Mouse (Mus musculus) hindbrain, postnatal 0 days (tissue): Measurements from ENCODE around the gene Hsp90ab1. TPM values are rescaled to one million over a fixed set of nuclear protein-coding genes. Genes with fewer than 3 reads are reported as not detected.

Source experiments
- ATAC-seq: fragments of 200-750 bp; cut with Nextera tagmentation; 2 replicates; pipeline ENCODE4 v1.8.0; 2017; ENCODE audit warnings: mild to moderate bottlenecking, moderate TSS enrichment, moderate library complexity
- DNase-seq: peaks from one replicate; pipeline ENCODE4 v3.0.0-alpha.2; 2015; ENCODE audit warnings: low spot score
- H3K27ac ChIP-seq: fragments of 300-500 bp; sonication (generic); 2 replicates; pipeline ENCODE4 v1.5.1; 2014; ENCODE audit warnings: mild to moderate bottlenecking
- H3K27me3 ChIP-seq: fragments of 300-500 bp; sonication (generic); 2 replicates; pipeline ENCODE4 v1.6.1; 2014; ENCODE audit warnings: low read length, mixed read lengths; ENCODE audit not compliant: insufficient read depth
- H3K36me3 ChIP-seq: fragments of 300-500 bp; sonication (generic); 2 replicates; pipeline ENCODE4 v1.6.1; 2014; ENCODE audit warnings: low read length, mixed read lengths; ENCODE audit not compliant: insufficient read depth
- H3K4me1 ChIP-seq: fragments of 300-500 bp; sonication (generic); 2 replicates; pipeline ENCODE4 v1.6.1; 2014; ENCODE audit warnings: antibody characterized with exemption, low read length, mixed read lengths; ENCODE audit not compliant: insufficient read depth
- H3K4me2 ChIP-seq: fragments of 300-500 bp; sonication (generic); 2 replicates; pipeline ENCODE4 v1.6.1; 2014; ENCODE audit warnings: low read depth, mild to moderate bottlenecking, low read length, moderate library complexity, mixed read lengths
- H3K4me3 ChIP-seq: fragments of 300-500 bp; sonication (generic); 2 replicates; pipeline ENCODE4 v1.5.1; 2014; ENCODE audit warnings: low read length
- H3K9ac ChIP-seq: fragments of 300-500 bp; sonication (generic); replicated peaks from 2 replicates; pipeline ENCODE4 v1.6.1; 2014; ENCODE audit warnings: mild to moderate bottlenecking, low read length, moderate library complexity, mixed read lengths
- H3K9me3 ChIP-seq: fragments of 300-500 bp; sonication (generic); 2 replicates; pipeline ENCODE4 v1.6.1; 2016; ENCODE audit warnings: low read length, mixed read lengths
- CTCF ChIP-seq: IDR thresholded peaks from 2 replicates; pipeline ENCODE4 v1.5.1; 2016; ENCODE audit warnings: antibody characterized with exemption, control low read depth, low read depth
- WGBS: fragments of 180-500 bp; shearing (Covaris S2); extraction: QIAGEN DNeasy Blood & Tissue Kit; methylation state at CpG from one replicate; pipeline ENCODE4 v1.1.7; 2014; 5-methylcytosine and 5-hydroxymethylcytosine counted together
- polyA plus RNA-seq: library from polyadenylated mRNA; unstranded; fragments of >200 nt; fragmentation: Nextera tagmentation; extraction: Ambion mirVana; gene quantifications from 2 replicates; pipeline ENCODE4 v1.2.1, GENCODE M21; 2015
- total RNA-seq: library from RNA; depleted of rRNA; stranded (reverse); fragments of >200 nt; gene quantifications from 2 replicates; pipeline ENCODE4 v1.2.3, GENCODE M21; 2014

Hsp90ab1 gene
- total and polyA plus RNA-seq, 2 experiments from 2014 or later = 982 to 1,504 TPM

DNA sequence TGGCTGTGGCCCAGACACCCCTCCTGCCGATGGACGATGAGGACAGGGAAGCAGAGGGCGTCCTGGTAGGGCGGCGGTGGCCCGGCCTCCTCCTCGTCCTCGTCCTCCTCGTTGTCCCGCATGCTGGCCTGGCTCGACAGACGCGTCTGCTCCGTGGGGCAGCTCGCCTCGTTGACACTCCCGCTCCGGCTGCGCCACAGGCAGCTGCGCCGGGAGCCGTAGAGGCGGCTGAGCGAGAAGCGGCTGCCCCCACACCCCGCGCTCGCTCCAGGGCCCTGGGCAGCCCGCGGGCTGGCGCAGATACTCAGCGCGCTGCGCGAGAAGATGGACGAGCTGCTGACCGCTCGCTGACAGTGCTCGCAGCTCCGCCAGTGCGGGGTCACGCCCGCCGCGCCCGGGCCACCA, 28.2 kb downstream of the Hsp90ab1 start:
- Histone ChIP-seq H3K4me3 (0 out of 2 replicates have a peak overlapping the region, but pooled peaks have one; percentile 3), H3K9ac (peak overlapping the region; percentile 13; the same call in 1 of the 2 replicates), H3K4me1 (peaks cover 2% of the 10 kb centered on the region; the same call in 1 of the 2 replicates), H3K4me2 (peak overlapping the region; percentile 39), H3K36me3 (0 out of 2 replicates have a peak, but pooled peaks cover 2% of the 10 kb centered on the region), H3K9me3 (no peaks in the 10 kb centered on the region), H3K27me3 (peaks cover 7% of the 10 kb centered on the region; the same call in 1 of the 2 replicates), H3K27ac (peak overlapping the region; percentile 56)
- no peak for TF ChIP-seq CTCF
- ATAC-seq (no peak), DNase-seq (no peak)
- WGBS = 18% methylated on average over 44 of the region's 46 CpGs

DNA sequence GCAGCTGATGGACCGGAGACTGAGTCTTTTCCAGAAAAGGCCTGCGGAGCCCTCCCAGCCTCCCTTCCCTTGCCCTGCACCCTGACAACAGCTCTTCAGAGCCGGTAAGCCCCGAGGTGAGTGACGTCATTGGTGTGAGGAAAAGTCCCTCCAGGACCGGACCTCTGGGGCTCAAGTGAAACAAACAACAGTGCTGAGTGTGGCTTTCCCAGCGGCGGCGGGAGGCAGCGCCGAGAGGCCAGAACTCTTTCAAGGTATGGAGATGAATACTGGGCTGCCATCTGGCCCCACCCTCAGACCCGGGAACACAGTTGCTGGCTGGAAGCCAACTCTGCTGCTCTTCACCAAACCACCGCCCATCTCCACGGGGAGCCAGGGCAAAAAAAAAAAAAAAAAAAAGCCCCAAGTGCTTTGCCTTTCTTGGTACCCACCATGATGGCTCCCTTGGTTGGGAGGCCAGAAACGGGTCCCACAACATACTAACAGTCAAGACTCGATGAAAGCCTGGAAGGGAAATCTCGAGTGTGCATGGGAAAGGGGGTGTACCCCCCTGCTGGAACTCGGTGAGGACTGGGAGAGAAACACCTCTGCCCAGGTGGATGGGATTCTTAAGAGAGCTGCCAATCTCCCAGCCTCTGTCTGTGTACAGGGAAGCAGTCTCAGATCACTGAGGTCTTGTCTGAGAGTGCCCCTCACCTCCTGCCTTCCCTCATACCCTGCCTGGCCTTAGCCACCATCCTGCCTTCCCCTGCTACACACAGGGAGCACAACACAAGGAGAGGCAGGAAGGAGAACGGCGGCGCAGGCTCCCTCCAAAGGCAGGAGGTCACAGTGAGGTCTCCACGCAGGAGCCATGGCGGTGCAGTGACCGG, 28.8 kb downstream of the Hsp90ab1 start:
- Histone ChIP-seq H3K36me3 (0 out of 2 replicates have a peak, but pooled peaks cover 2% of the 10 kb centered on the region), H3K27me3 (peaks cover 7% of the 10 kb centered on the region; the same call in 1 of the 2 replicates), H3K9ac (0 out of 2 replicates have a peak overlapping the region, but pooled peaks have one; percentile 13), H3K4me1 (peaks cover 2% of the 10 kb centered on the region; the same call in 1 of the 2 replicates), H3K27ac (peak overlapping the region; percentile 56), H3K4me2 (no peak overlapping the region), H3K9me3 (no peaks in the 10 kb centered on the region), H3K4me3 (0 out of 2 replicates have a peak overlapping the region, but pooled peaks have one; percentile 3)
- peak; percentile 52 for DNase-seq
- no peak for ATAC-seq
- no peak for TF ChIP-seq CTCF
- WGBS = 14% methylated on average over 24 of the region's 24 CpGs

DNA sequence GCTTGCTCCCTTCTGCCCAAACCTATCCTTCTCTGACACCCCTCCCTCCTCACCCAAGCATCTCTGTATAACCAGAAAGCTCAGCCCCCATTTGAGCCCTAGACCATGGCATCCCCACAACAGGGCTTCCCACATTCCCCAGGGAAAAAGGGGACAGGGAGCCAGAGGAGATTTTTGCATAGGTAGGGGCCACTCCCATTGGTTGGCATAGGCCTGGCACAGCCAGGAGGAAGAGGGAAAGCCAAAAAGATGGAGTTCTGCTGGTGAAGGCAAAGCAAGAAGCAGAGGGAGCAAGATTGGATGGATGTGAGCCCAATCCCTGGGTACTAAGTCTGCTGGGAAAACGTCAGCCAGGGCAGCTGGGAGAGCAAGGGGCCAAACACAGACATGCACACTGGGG, 30.0 kb downstream of the Hsp90ab1 start:
- Histone ChIP-seq H3K4me2 (no peak overlapping the region), H3K9ac (no peak overlapping the region), H3K9me3 (no peaks in the 10 kb centered on the region), H3K36me3 (0 out of 2 replicates have a peak, but pooled peaks cover 2% of the 10 kb centered on the region), H3K4me1 (peaks cover 2% of the 10 kb centered on the region; the same call in 1 of the 2 replicates), H3K27ac (peak overlapping the region; percentile 20; the same call in 1 of the 2 replicates), H3K4me3 (no peak overlapping the region), H3K27me3 (peaks cover 7% of the 10 kb centered on the region; the same call in 1 of the 2 replicates)
- no peak for TF ChIP-seq CTCF
- WGBS = 35% methylated on average over 1 of the region's 1 CpGs
- DNase-seq = no peak
- no peak for ATAC-seq

DNA sequence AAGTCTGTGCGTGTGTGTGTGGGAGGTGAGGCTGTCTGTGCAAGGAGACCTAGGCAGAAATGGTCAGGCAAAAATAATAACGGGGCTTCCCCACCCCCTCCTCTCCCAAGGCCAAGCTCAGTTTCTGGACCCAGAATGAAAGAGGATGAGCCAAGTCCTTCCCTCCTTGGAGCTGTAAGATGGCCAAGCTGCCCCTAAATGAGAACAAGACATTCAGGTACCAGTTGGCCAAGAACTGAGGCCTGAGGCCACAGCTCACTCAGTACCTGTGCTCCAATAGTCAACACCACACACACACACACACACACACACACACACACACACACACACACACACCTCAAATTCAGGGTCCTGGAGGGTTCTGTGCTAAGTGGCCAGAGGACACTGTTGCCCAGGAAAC, 30.4 kb downstream of the Hsp90ab1 start:
- no peaks in the 10 kb centered on the region for H3K9me3 ChIP-seq
- H3K9ac ChIP-seq = no peak overlapping the region
- no peak overlapping the region for H3K4me2 ChIP-seq
- H3K4me3 ChIP-seq = no peak overlapping the region
- 0 out of 2 replicates have a peak, but pooled peaks cover 2% of the 10 kb centered on the region for H3K36me3 ChIP-seq
- no peak for DNase-seq
- no peak for ATAC-seq
- TF ChIP-seq CTCF = no peak
- H3K4me1 ChIP-seq = peaks cover 2% of the 10 kb centered on the region; the same call in 1 of the 2 replicates
- H3K27me3 ChIP-seq = peaks cover 7% of the 10 kb centered on the region; the same call in 1 of the 2 replicates
- 59% methylated on average over 2 of the region's 2 CpGs for WGBS
- no peak overlapping the region for H3K27ac ChIP-seq

DNA sequence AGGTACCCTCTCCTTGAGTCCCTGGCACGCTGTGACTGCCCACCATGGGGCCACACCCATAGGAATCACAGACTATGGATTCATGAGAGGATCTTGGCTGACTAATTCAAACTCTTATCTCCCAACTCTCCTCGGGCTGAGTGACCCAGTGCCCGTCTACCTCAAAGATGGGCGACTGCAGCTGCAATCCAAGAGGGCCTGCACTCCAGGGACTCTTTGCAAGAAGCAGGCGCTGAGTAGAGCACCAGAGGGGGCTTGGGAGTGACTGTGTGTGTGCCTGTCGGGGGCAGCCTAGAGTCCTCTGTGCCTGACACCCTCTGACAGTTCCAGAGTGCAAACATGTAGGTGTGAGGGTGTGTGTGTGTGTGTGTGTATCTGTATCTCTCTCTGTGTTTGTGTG, 30.9 kb downstream of the Hsp90ab1 start:
- H3K9ac ChIP-seq = no peak overlapping the region
- no peaks in the 10 kb centered on the region for H3K9me3 ChIP-seq
- 0 out of 2 replicates have a peak, but pooled peaks cover 2% of the 10 kb centered on the region for H3K36me3 ChIP-seq
- DNase-seq = no peak
- H3K27ac ChIP-seq = no peak overlapping the region; the same call in 1 of the 2 replicates
- H3K4me1 ChIP-seq = peaks cover 2% of the 10 kb centered on the region; the same call in 1 of the 2 replicates
- no peak for TF ChIP-seq CTCF
- H3K4me2 ChIP-seq = no peak overlapping the region
- WGBS = 36% methylated on average over 6 of the region's 6 CpGs
- H3K4me3 ChIP-seq = no peak overlapping the region
- peaks cover 7% of the 10 kb centered on the region; the same call in 1 of the 2 replicates for H3K27me3 ChIP-seq
- ATAC-seq = no peak

DNA sequence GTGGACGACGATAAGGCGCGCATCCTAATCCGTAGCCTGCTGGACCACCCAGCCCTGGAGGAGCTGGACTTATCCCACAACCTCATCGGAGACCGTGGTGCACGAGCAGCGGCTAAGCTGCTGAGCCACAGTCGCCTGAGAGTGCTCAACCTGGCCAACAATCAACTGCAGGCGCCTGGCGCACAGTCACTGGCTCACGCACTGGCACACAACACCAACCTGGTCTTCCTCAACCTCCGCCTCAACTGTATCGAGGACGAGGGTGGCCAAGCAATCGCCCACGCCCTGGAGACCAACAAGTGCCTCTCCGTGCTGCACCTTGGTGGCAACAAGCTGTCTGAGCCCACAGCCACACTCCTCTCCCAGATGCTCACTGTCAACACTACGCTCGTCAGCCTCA, 33.4 kb downstream of the Hsp90ab1 start:
- 78% methylated on average over 21 of the region's 21 CpGs for WGBS
- no peak overlapping the region for H3K4me3 ChIP-seq
- DNase-seq = no peak
- no peak overlapping the region for H3K9ac ChIP-seq
- H3K27me3 ChIP-seq = no peaks in the 10 kb centered on the region
- no peaks in the 10 kb centered on the region for H3K9me3 ChIP-seq
- 0 out of 2 replicates have a peak, but pooled peaks cover 2% of the 10 kb centered on the region for H3K4me1 ChIP-seq
- no peak for TF ChIP-seq CTCF
- no peak for ATAC-seq
- no peak overlapping the region for H3K4me2 ChIP-seq
- H3K27ac ChIP-seq = no peak overlapping the region
- H3K36me3 ChIP-seq = no peaks in the 10 kb centered on the region
